Mouse (Mus musculus): ENCODE results near the gene Cyp3a41b.
"Not testable (repeated sequence)": the region's sequence is repeated elsewhere in the genome, so short reads cannot be mapped to it uniquely, and the experiment has no call there.

DNA sequence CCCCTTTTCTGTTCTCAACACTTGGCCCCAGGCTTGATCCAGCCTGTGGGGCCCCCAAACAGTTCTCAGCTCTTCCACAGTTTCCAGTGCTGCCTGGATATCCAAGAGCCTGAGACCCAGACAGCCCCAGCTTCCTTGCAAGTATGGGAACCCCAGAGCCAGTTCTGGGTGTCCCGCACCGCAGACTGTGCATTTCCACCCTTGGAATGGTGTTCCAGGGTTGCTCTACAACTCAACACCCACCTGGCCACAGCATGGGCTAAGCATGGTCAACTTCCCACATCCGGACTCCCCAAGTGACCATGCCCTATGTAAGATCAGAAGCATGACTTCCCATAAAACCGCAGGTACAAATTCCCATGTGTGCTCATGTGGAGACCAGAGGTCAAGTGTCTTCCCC lies 8.9 kb downstream of the Cyp3a41b start:
- not testable (repeated sequence) for TF ChIP-seq E2F4 (IDR thresholded peaks at IDR 0.05; ENCODE audit: insufficient read depth); USF1 (IDR thresholded peaks at IDR 0.05; ENCODE audit: low read depth); POLR2A (IDR thresholded peaks at IDR 0.05; ENCODE audit: insufficient read length, low read depth); TCF12 (IDR thresholded peaks at IDR 0.05; ENCODE audit: insufficient read depth, poor library complexity, severe bottlenecking)

All from myocyte (in vitro differentiated cells).